Mouse (Mus musculus) left cerebral cortex, adult 18-20 months (tissue): ENCODE measurements around the gene Sept9. TPM values are rescaled to one million over a fixed set of nuclear protein-coding genes. Genes with fewer than 3 reads are reported as not detected.

Experiments
- DNase-seq, 2 experiments: peaks; one replicate each; pipeline ENCODE4 v3.0.0; 2021 to 2022; ENCODE audit warnings: low spot score in 2 of 2, mixed read lengths in 1 of 2
- total RNA-seq, 2 experiments: library from RNA; stranded (reverse); gene quantifications; 2 replicates each; pipeline ENCODE4 v1.2.3; 2021

Sept9 gene
- total RNA-seq, 2 experiments from 2014 or later, result 82.6 to 90.6 TPM

DNA sequence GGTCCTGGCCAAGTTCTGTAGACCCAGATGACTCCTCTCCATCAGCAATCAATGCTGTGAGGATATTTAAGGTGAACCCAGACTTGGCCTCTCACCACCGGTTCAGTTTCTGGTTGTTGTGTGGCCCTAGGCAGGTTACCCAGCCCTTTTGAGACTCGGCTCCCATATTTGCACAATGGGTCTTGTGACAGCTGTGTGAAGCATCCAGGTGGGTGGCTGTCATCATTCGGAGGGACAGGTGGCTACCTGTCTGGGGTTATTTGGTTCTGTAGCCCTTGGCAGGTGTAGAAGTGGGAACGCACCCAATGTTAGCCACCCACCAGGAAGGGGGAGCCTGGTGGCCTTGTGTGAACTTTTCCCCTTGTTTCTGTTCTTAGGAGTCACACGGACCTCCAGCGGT is 19.0 kb downstream of the Sept9 start:
- DNase-seq, result no peak

DNA sequence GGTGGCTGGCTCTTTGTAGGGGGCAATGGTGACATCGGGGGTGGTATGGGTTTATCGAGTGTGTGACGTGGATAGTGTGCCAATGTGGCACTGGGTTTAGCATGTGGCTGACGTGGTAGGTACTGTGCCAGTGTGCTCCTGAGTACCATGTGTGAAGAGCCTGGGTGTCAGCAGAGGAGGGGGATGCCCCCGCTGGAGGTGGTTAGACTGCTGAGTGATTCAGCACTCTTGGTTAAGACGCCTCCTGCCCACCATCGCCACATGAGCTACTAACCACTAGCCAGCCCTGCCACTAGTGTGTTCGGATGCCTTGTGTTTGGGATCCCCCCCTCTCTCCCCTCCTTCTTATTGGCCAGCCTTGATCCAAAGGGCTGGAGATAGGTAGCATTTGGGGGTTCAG is 21.3 kb downstream of the Sept9 start:
- DNase-seq, result no peak

DNA sequence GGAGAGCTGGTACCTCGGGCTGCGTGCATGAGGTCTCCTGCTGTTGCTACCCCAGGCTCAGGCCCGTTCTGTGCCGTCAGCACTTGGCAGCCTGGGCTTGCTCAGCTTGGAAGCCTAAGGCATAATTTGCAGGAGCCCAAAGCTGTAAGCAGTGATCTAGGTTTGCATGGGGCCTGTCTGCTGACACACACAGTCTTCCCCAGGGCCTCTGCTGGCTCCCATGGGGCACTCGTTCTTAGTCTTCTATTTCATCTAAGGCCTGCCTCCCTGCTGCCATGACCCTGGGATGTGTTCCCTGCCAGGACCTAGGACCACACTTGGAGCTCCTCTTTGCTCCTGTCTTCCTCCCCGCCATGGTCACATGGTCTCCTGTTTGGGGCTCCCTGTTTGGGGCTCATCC is 21.7 kb downstream of the Sept9 start:
- DNase-seq, result no peak

DNA sequence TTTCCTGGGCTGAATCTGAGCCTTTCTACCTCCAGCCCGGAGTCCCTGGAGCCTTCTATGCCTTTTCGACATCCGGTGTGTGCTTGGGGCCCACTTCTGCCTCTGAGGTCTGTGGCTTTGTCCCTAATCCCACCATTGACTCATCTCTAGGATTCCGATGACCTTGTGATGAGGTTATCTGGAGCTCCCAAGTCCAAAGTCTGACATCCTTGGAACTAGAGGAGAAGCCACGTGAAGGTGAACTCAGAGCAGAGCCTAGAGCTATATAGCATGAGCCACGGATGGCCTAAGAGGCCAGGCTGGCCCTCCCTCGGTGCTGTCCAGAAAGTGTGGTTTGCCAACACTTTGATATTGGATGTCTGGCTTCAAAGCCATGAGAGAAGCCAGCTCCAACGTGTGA is 23.4 kb downstream of the Sept9 start:
- no peak for DNase-seq

DNA sequence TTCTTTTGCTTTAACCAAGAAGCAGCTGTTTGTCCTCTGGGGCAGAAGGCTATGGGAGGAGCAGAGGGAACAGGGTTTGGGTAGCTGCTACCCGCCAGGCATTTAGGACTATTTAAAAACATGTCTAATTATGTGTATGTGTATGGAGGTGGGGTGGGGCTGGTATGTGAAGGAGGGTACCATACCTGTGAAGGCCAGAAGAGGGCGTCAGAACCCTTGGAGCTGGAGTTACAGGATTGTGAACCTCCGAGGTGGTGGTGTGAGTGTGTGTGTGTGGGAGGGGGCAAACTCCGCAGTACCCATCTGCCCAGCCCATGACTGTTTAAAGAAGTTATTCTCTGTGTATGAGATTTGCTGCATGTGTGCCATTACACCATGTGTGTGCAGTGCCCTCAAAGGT is 25.3 kb downstream of the Sept9 start:
- DNase-seq, result no peak

DNA sequence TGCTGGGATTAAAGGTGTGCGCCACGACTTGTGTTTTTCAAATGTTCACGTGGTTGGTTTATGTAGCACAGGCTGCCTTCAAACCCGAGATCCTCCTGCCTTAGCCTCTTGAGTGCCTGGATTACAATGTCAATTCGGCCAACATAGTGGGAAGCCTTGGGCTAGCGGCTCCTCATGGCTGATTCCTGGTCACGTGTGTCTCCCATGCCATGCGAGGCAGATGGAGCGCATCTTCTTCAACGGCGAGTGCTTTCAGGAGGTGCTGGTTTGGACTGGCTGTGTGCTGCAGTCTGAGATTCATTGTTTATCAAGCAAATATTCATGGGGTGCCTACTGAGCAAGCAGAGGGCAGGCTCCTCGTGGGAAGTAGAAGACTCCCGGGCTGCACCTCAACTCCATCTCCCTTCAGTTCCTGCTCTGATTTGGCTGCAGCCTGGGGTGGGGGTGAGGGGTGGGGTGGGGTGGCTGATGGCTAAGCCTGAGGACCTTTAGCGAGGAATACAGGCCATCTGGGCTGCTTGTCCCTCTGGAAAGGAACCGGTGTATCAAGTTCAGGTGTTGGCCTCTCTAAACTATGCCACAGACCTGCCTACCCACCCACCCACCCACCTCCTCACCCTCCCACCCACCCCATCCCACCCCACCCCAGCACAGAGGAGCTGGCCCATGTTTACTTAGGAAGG is 26.2 kb downstream of the Sept9 start:
- no peak for DNase-seq

DNA sequence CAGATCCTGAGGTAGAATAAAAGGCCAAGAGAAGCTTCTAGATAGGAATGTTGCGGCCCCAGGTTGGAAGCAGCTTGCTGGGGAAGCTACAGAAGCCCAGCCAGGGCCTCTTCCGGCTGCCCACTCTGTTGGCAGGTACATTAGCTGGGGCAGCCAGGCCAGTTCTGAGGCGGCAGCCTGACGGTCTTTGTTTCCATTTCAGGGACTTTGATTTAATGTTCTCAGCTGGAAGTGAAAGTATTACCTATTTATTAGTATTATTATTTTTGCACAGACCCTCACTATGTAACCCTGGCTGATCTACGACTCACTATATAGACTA is 26.7 kb downstream of the Sept9 start:
- DNase-seq, result no peak

DNA sequence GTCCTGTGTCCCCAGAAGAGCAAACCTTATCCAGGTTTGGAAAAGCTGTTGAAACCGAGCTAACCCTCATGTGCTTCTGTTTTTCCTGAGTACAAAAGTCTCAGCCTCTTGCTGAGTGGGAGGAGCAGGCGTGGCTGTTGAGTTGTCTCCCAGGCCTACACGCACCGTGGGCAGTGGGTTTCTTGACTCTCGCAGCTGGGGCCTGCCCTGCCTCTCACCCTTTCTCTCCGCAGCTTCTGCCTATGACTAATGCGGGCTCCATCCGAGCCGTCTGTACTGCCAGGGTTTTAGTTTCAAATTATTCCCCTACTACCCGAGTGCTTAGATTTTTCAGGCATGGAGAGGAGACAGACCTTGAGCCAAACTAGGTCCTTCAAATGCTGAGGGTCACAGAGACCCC is 28.7 kb downstream of the Sept9 start:
- peak in 1 of 2 experiments; percentile 38 for DNase-seq

DNA sequence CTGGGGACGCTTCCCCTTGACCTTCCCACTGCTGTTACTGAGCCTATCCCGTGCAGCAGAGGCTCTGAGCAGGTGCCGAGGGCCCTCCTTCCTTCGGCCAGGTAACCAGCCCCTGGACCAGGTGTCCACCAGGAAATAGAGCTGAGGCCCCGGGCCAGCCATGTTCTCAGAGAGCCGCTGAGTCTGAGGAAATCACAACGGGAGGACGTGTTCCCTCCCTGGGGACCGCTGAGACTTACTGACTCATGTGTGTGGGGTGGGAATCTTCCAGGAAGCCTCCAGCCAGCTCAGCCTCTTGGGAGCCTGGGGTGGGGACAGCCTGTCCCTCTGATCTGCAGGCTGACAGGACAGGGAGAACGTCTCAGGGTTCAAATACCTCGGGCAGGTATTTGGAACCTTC is 32.1 kb downstream of the Sept9 start:
- DNase-seq, result peak in 1 of 2 experiments; percentile 47

DNA sequence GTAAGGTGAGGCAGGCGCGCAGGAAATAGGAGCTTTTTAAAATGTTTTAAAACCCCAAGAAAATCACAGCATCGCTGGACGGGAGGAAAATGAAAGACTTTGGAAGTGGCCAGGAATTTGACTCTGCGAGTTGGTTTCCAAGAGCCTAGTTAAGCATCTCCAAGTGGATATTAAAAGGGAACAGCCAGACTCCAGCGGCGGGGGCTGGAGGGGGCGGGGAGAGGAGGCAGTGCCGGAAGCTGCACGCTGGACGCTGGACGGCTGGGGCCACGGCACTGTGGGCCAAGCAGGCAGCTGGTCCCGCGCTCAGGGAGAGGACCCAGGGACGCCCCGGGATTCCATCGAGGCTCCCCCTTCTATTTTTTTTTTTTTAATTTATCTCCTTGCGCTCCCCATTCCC is 32.6 kb downstream of the Sept9 start:
- DNase-seq, result peak in 1 of 2 experiments; percentile 55

DNA sequence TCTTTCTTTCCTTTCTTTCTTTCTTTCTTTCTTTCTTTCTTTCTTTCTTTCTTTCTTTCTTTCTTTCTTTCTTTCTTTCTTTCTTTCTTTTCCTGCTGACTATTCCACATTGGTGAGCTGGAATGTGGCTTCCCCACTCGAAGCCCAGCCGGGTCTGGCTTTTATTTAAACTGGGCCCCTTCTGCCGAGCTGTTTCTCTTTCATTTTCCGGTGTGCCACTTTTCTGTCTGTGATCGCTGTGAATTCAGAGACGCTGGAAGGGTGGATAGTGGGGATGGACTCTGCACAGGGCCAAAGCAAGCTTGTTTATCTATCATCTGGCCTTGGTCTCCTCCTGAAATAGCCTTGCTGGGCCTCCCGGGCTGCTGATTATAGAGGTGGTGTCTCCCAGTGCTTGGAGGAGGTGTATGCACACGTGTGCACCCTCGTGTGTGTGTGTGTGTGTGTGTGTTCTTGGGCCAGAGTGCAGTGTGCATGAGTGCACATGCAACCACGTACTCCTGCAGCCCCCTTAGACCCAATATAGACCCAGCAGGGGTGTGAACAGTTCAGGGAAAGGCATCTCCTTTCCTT is 33.5 kb downstream of the Sept9 start:
- no peak for DNase-seq

DNA sequence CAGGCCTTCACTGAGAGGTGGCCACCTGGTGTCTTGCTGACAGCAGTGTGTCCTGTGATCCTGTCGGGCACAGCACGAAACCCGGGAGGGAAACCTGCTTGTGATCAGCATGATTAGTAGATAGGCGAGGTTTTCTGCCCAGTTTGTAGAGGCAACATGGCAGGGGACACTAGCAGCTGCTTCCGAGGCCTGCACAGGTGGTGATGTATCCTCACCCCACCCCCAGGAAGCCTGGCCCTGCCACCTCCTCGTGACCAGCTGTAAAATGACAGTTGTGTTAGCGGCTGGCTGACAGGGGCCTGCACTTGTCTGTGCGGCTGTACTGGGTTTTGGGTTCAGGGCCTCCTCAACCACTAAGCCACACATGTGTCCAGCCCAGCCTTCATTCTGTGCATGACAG is 34.4 kb downstream of the Sept9 start:
- DNase-seq, result no peak

DNA sequence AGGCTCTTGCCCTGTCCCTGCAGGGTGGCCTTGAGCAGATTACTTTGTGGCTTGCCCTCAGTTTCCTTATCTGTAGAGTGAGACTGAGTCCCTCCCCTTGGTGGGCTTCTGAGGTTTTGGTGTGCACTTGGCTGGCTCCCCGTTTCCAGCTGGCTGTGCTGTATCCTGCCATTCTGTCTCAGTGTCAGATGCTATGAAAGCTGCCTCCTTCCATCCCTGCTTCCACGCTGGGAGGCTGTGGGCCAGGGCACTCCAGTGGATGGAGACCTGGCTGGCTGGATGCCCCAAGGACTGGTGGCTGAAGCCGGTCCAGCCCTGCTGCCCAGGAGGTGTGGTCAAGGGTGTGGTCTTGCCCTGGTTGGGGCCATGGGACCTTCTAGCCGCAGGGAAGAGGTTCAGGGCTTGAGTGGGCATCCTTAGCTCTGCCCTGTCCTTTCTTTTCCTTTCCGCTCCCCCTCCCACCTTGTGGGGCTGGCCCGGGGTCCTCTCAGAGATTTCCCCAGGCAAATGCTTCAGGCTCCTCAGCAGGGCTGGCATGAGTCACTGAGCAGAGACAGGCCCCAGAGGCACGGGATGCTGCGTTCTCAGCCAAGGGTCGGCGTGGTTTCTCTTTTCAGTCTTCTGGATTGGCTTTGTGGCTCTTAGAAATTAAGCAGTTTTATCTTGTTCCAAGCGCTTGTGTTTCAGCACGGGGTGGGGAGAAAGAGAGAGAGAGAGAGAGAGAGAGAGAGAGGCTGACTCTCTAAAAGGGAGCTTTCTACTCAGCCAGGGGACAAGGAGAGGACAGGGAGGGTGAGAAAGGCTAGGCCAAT is 35.8 kb downstream of the Sept9 start:
- no peak for DNase-seq

DNA sequence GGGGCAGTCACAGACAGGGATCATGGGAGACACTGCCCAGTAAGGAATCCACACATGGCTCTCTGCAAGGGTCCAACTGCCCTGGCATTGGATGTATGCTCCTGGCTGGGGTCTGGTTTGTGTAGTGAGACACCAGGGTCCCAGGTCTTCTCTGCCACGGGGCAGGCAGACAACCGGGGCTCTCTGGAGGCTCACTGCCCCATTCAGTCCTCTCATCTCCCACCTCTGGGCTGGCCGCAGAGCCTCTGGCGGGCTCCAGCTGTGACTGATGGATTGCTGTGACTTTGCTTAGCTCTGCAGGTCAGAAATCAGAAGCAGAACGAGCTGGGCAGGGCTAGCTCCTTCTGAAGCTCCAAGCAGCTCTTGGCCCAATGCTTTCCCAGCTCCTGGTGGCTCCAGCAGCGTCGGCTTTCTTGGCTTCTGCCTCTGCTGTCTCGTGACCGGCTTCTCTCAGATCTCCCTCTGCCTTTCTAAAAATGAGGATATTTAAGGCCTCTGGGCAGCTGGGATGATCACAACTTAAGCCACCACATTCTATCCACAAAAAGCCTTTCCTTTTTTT is 36.5 kb downstream of the Sept9 start:
- DNase-seq, result no peak

DNA sequence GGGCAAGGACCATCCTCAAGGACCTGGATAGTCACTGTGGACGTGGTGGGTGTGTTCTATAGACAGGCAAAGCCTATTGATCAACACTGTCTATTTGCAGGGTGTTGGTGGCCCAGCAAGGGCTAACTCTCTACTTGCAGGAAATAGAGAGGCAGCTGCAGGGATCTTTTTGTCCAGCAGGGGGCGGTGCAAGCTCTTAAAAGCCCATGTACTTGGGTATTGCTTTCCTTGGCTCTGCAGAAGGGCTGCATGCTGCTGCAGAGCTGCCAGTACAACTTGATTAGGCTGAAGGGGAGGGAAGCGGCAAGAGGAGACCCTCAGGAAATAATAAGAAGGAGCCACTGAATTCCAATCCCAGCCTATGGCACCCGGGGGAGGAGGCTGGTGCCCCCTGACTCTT is 38.7 kb downstream of the Sept9 start:
- DNase-seq, result peak; percentile 90 to 97

DNA sequence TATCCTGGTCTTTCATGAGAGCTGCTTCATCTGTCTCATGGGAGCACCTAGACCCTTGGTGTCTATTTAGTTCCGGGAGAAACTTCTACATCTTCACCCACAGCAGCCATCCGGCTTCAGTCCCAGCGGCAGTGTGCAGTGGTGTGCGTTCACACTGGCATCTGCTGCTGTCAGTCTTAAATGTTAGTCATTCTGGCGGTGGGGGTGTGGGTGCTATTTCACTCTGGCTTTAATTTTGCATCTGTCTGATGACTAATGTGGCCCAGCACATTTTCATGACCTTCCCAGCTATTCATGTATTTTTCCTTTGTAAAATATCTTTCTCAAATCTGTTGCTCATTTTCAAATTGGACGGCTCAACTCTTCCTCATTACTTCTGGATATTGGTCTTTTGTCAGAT is 40.2 kb downstream of the Sept9 start:
- DNase-seq, result no peak

DNA sequence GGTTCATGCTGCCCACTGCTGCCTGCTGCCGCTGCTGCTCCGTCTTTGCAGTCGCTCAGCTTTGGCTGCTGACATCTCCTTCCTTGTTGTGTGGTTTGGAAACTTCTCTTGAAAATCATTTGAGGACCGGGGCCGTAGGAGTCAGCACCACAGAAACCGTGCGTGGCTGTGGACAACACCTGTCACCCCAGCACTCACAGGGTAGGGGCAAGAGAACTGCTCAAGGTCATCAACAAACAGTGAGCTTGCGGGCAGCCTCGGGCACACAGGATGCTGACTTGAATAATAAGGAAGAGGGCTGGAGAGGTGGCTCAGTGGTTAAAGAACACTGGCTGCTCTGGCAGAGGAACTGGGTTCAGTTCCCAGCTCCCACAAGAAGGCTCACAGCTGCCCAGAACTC is 40.9 kb downstream of the Sept9 start:
- DNase-seq, result no peak

DNA sequence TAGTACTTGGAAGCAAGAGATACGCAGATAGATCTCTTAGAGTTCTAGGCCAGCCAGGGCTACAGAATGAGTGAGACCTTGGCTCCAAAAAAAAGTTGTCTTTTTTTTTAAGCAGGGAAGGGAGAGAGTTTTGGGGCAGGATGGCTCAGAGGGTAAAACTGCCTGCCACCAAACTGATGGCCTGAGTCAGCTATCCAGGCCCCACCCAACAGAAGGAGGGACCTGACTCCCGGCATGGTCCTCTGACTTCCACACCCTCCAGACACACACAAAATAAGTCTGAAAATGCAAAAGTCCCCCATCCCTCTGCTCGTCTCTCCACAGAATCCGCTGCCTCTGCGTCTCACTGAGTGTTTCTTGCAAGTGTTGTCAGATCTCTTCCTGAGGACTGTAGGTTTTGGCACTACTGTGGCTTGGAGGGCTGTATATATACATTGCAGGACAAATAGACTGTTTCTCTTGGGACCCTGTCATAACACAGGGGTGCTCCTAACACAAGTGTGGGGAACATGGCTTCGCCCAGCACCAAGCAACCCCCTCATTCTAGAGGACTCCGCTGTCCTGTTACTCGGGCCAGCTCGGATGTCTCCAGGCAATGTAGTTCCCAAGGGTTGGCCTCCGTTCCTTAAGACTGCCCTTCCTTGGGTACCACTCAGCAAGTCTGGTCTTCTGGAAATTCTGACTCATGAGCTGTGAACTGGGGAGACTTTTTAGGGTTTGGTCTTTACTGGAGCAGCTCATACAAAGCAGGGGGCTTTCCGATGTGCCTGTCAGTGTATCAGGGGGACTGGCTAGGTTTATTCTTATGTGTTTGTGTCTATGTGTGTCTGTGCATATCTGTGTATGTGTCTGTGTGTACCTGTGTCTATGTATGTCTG is 41.6 kb downstream of the Sept9 start:
- no peak for DNase-seq

DNA sequence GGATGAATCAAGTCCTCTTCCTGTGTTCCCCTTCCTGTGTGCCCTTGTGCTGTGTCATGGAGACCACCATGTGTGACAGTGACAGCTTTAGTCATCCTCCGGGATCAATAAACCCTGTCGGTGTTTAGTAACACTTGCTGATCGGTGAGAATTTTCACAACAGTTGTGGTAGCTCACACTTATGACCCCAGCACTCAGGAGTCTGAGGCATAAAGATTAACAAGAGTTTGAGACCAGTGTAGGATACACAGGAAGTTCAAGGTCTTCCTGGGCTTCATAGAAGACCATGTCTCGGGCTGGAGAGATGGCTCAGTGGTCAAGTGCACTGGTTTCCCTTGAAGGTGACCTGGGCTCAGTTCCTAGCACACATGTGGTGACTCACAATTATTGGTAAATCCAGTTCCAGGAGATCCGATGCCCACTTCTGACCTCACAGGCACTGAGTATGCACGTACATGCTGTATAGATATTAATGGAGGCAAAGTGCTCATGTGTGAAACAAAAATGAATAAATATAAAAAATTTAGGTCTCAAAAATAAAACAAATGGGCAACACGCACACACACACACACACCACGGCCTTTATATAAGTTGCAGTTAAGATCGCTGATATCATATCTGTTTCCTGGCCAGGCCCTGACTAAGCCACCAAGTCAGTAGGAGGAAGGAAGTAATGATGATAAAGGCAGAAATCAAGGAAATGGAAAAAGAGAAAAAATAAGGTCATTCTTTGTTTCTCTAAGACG is 43.1 kb downstream of the Sept9 start:
- DNase-seq, result no peak

DNA sequence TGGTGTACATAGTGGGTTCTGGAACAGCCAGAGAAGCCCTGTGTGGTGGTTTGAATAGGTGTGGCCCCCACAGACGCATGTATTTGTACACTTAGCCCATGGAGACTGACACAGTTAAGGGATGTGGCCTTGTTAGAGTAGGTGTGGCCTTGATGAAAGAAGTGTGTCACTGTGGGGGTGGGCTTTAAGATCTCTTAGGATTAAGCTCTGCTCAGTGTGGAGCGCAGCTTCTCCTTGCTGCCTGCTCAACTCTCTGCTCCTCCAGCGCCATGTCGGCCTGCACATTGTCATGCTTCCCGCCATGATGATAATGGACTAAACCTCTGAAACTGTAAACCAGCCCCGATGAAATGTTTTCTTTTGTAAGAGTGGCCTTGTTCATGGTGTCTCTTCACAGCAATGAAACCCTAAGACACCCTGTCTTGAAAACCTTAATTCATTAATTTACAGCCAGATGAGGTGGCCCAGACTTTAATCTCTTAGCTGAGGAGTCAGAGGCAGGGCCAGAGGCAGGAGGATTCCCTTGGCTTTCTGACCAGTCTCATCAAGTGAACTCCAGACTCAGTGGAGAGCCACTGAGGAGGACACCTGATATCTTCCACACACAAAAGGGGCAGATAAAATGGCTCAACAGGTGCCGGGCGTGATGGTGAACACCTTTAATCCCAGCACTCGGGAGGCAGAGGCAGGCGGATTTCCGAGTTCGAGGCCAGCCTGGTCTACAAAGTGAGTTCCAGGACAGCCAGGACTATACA is 44.3 kb downstream of the Sept9 start:
- DNase-seq, result no peak
